In the genomic region with DNA sequence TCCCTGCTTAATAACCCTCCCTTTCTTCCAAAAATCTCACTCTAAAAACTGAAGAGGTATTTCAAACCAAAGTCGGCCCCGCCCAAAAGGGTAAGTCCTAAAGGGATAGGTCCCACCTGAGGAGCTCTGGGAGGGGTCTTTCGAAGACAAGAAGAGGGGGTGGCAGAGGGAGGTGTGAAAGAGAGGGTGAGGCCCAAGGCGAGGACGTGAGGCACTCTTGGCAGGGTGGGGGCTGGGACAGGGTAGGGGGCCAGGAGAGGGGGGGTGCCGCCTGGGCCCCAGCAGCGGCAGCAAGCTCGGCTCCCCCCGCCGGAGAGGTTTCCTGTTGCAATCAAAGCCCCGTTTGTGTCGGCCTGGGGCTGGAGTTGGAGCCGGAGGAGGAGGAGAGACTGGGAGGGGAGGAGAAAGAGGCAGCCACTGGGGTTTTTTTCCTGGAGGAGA, we compare ENCODE assay signal across 9 mouse cellular contexts. TPM values are rescaled to one million over a fixed set of nuclear protein-coding genes. Genes with fewer than 3 reads are reported as not detected.
DNase-seq lines count a peak whose midpoint lies in the region; ATAC-seq lines count a peak whose summit lies in the region.
"Had no signal": no experiment of that assay in that cellular context is flagged by ENCODE, and none has a peak within 500 bp of the region (broad histone marks: within the 10 kb centered on the region; RNA-seq: fewer than 3 reads in every experiment).

No protein-coding gene starts in this region.

- peak overlapping the region; percentile 46; the same call in 1 of the 2 replicates for H3K9ac ChIP-seq in kidney, embryonic 14.5 days (ENCODE audit: low read depth, low read length)
- H3K9ac ChIP-seq in embryonic facial prominence, embryonic 11.5 days (replicated peaks; ENCODE audit: low read length): peak overlapping the region; percentile 38; the same call in 1 of the 2 replicates
- peak overlapping the region; percentile 41; the same call in 1 of the 2 replicates for H3K9ac ChIP-seq in hindbrain, embryonic 16.5 days (ENCODE audit: low read depth, low read length)
- H3K9ac ChIP-seq in lung, embryonic 15.5 days: peak overlapping the region; percentile 52

- H3K36me3 ChIP-seq in kidney, embryonic 14.5 days (ENCODE audit: control insufficient read depth, insufficient read depth, low read length): 0 out of 2 replicates have a peak, but pooled peaks cover 3% of the 10 kb centered on the region
- no peaks in the 10 kb centered on the region; the same call in 1 of the 2 replicates for H3K36me3 ChIP-seq in embryonic facial prominence, embryonic 11.5 days (replicated peaks; ENCODE audit: control insufficient read depth, insufficient read depth, low read depth, low read length)
- no peaks in the 10 kb centered on the region for H3K36me3 ChIP-seq in hindbrain, embryonic 16.5 days (ENCODE audit: control insufficient read depth, insufficient read depth, low read length)
- H3K36me3 ChIP-seq in lung, embryonic 15.5 days: peaks cover 19% of the 10 kb centered on the region; the same call in 1 of the 2 replicates

- H3K27me3 ChIP-seq in kidney, embryonic 14.5 days (ENCODE audit: control insufficient read depth, insufficient read depth, low read length): no peaks in the 10 kb centered on the region; the same call in 1 of the 2 replicates
- no peaks in the 10 kb centered on the region for H3K27me3 ChIP-seq in embryonic facial prominence, embryonic 11.5 days (ENCODE audit: control insufficient read depth, insufficient read depth, low read length)
- H3K27me3 ChIP-seq in hindbrain, embryonic 16.5 days (replicated peaks; ENCODE audit: control insufficient read depth, insufficient read depth, low read length): peaks cover 11% of the 10 kb centered on the region
- H3K27me3 ChIP-seq in lung, embryonic 15.5 days: no peaks in the 10 kb centered on the region

- 1% methylated on average over 13 of the region's 13 CpGs for WGBS in kidney, embryonic 14.5 days
- WGBS in embryonic facial prominence, embryonic 11.5 days: 0% methylated on average over 13 of the region's 13 CpGs
- WGBS in hindbrain, embryonic 16.5 days: 7% methylated on average over 13 of the region's 13 CpGs
- 3% methylated on average over 9 of the region's 13 CpGs for WGBS in lung, embryonic 15.5 days

- intact Hi-C loops in left cerebral cortex, postnatal 36 days (cut with DNase I): no loop called here

- ATAC-seq in kidney, embryonic 14.5 days (ENCODE audit: low FRiP score, low TSS enrichment): no peak
- ATAC-seq in embryonic facial prominence, embryonic 11.5 days (replicated peaks; ENCODE audit: insufficient number of reproducible peaks, low FRiP score, low TSS enrichment, low read depth): no peak
- no peak for ATAC-seq in hindbrain, embryonic 16.5 days
- ATAC-seq in lung, embryonic 15.5 days (ENCODE audit: borderline replicate concordance, extremely low read depth, low FRiP score, low TSS enrichment): no peak

- peak overlapping the region; percentile 30 for H3K4me3 ChIP-seq in kidney, embryonic 14.5 days (ENCODE audit: low read length)
- peak overlapping the region; percentile 26 for H3K4me3 ChIP-seq in embryonic facial prominence, embryonic 11.5 days (ENCODE audit: low read depth, low read length)
- H3K4me3 ChIP-seq in hindbrain, embryonic 16.5 days (ENCODE audit: low read length): no peak overlapping the region
- peak overlapping the region; percentile 56 for H3K4me3 ChIP-seq in lung, embryonic 15.5 days

- H3K9me3 ChIP-seq in kidney, embryonic 14.5 days (ENCODE audit: control insufficient read depth, low read length): no peaks in the 10 kb centered on the region
- no peaks in the 10 kb centered on the region for H3K9me3 ChIP-seq in embryonic facial prominence, embryonic 11.5 days (replicated peaks; ENCODE audit: control insufficient read depth, low read length)
- no peaks in the 10 kb centered on the region for H3K9me3 ChIP-seq in hindbrain, embryonic 16.5 days (ENCODE audit: control insufficient read depth, low read length)
- H3K9me3 ChIP-seq in lung, embryonic 15.5 days: no peaks in the 10 kb centered on the region

- peak overlapping the region; percentile 81 for H3K4me2 ChIP-seq in kidney, embryonic 14.5 days (replicated peaks; ENCODE audit: low read depth, low read length)
- peak overlapping the region; percentile 96 for H3K4me2 ChIP-seq in embryonic facial prominence, embryonic 11.5 days (ENCODE audit: low read depth, low read length)
- H3K4me2 ChIP-seq in hindbrain, embryonic 16.5 days (ENCODE audit: low read length): peak overlapping the region; percentile 30; the same call in 1 of the 2 replicates
- H3K4me2 ChIP-seq in lung, embryonic 15.5 days: peak overlapping the region; percentile 87

- H3K4me1 ChIP-seq in kidney, embryonic 14.5 days (ENCODE audit: control insufficient read depth, insufficient read depth, low read length): peaks cover 33% of the 10 kb centered on the region
- H3K4me1 ChIP-seq in embryonic facial prominence, embryonic 11.5 days (ENCODE audit: control insufficient read depth, insufficient read depth, low read length): peaks cover 17% of the 10 kb centered on the region
- H3K4me1 ChIP-seq in hindbrain, embryonic 16.5 days (ENCODE audit: control insufficient read depth, insufficient read depth, low read depth, low read length): peaks cover 23% of the 10 kb centered on the region
- H3K4me1 ChIP-seq in lung, embryonic 15.5 days: peaks cover 72% of the 10 kb centered on the region

- DNase-seq in kidney, adult 11 months: no peak
- peak; percentile 83 for DNase-seq in embryonic facial prominence, embryonic 11.5 days (ENCODE audit: low spot score)
- no peak for DNase-seq in frontal cortex, postnatal 25 days (ENCODE audit: low spot score in 2 of 2)
- DNase-seq in left cerebral cortex, postnatal 36 days (ENCODE audit: low spot score in 2 of 2): no peak
- no peak for DNase-seq in adrenal gland, postnatal 14 days

- H3K27ac ChIP-seq in kidney, embryonic 14.5 days (ENCODE audit: low read depth, low read length): peak overlapping the region; percentile 96
- H3K27ac ChIP-seq in embryonic facial prominence, embryonic 11.5 days (replicated peaks; ENCODE audit: low read depth, low read length): peak overlapping the region; percentile 99
- no peak overlapping the region for H3K27ac ChIP-seq in hindbrain, embryonic 16.5 days (ENCODE audit: low read depth, low read length)
- H3K27ac ChIP-seq in lung, embryonic 15.5 days: peak overlapping the region; percentile 100

RNA-seq across cellular contexts. Expression of gene Rarg, which starts 8.0 kb away (rescaled TPM):
- 17.9 and 23.9 TPM in 2 replicates for polyA plus RNA-seq in kidney, embryonic 14.5 days (2014; fragmentation: Nextera tagmentation; extraction: Ambion mirVana)
- polyA plus RNA-seq in embryonic facial prominence, embryonic 11.5 days (2014; fragmentation: Nextera tagmentation; extraction: Ambion mirVana): 68.1 and 70.2 TPM in 2 replicates
- 5.6 and 7.6 TPM in 2 replicates for polyA plus RNA-seq in hindbrain, embryonic 16.5 days (2015; fragmentation: Nextera tagmentation; extraction: Ambion mirVana)
- 43.7 and 43.8 TPM in 2 replicates for polyA plus RNA-seq in lung, embryonic 15.5 days (2015; fragmentation: Nextera tagmentation; extraction: Ambion mirVana)
- 10 to 100 TPM; 13.1 to 13.9 TPM for total RNA-seq in left cerebral cortex, postnatal 36 days (2021)
- 25.5 and 27.8 TPM in 2 replicates for total RNA-seq in adrenal gland, postnatal 14 days (2021)

RNA-seq across cellular contexts. Expression of gene Itgb7, which starts 17.5 kb away (rescaled TPM):
- polyA plus RNA-seq in kidney, embryonic 14.5 days (2014; fragmentation: Nextera tagmentation; extraction: Ambion mirVana): 1.1 and 1.7 TPM in 2 replicates
- 1.3 and 2.7 TPM in 2 replicates for polyA plus RNA-seq in embryonic facial prominence, embryonic 11.5 days (2014; fragmentation: Nextera tagmentation; extraction: Ambion mirVana)
- 1.1 and 2.0 TPM in 2 replicates for polyA plus RNA-seq in hindbrain, embryonic 16.5 days (2015; fragmentation: Nextera tagmentation; extraction: Ambion mirVana)
- polyA plus RNA-seq in lung, embryonic 15.5 days (2015; fragmentation: Nextera tagmentation; extraction: Ambion mirVana): 2.0 and 3.2 TPM in 2 replicates
- 1 to 10 TPM; 1.1 to 1.5 TPM for total RNA-seq in left cerebral cortex, postnatal 36 days (2021)
- total RNA-seq in adrenal gland, postnatal 14 days (2021): 3.0 and 18.4 TPM in 2 replicates

RNA-seq across cellular contexts. Expression of gene Gm9918, which starts 21.1 kb away (rescaled TPM):
- 0.37 and 0.84 TPM in 2 replicates for polyA plus RNA-seq in kidney, embryonic 14.5 days (2014; fragmentation: Nextera tagmentation; extraction: Ambion mirVana)
- polyA plus RNA-seq in embryonic facial prominence, embryonic 11.5 days (2014; fragmentation: Nextera tagmentation; extraction: Ambion mirVana): 0.58 and 1.2 TPM in 2 replicates
- 0.06 and 0.14 TPM in 2 replicates for polyA plus RNA-seq in hindbrain, embryonic 16.5 days (2015; fragmentation: Nextera tagmentation; extraction: Ambion mirVana)
- polyA plus RNA-seq in lung, embryonic 15.5 days (2015; fragmentation: Nextera tagmentation; extraction: Ambion mirVana): 0.53 and 0.57 TPM in 2 replicates
- total RNA-seq in left cerebral cortex, postnatal 36 days (2021): not detected
- not detected in 2 replicates for total RNA-seq in adrenal gland, postnatal 14 days (2021)
- polyA plus RNA-seq: liver, embryonic 16.5 days had no signal

RNA-seq across cellular contexts. Expression of gene Mfsd5, which starts 30.0 kb away (rescaled TPM):
- 53.7 and 65.3 TPM in 2 replicates for polyA plus RNA-seq in kidney, embryonic 14.5 days (2014; fragmentation: Nextera tagmentation; extraction: Ambion mirVana)
- polyA plus RNA-seq in embryonic facial prominence, embryonic 11.5 days (2014; fragmentation: Nextera tagmentation; extraction: Ambion mirVana): 51.6 and 57.2 TPM in 2 replicates
- 65.9 and 67.6 TPM in 2 replicates for polyA plus RNA-seq in hindbrain, embryonic 16.5 days (2015; fragmentation: Nextera tagmentation; extraction: Ambion mirVana)
- polyA plus RNA-seq in lung, embryonic 15.5 days (2015; fragmentation: Nextera tagmentation; extraction: Ambion mirVana): 63.8 and 65.3 TPM in 2 replicates
- total RNA-seq in left cerebral cortex, postnatal 36 days (2021): 10 to 100 TPM; 40.9 to 43.9 TPM
- 29.9 and 34.3 TPM in 2 replicates for total RNA-seq in adrenal gland, postnatal 14 days (2021)

RNA-seq across cellular contexts. Expression of gene Csad, which starts 44.7 kb away (rescaled TPM):
- polyA plus RNA-seq in kidney, embryonic 14.5 days (2014; fragmentation: Nextera tagmentation; extraction: Ambion mirVana): 50.6 and 68.1 TPM in 2 replicates
- polyA plus RNA-seq in embryonic facial prominence, embryonic 11.5 days (2014; fragmentation: Nextera tagmentation; extraction: Ambion mirVana): 31.9 and 34.6 TPM in 2 replicates
- polyA plus RNA-seq in hindbrain, embryonic 16.5 days (2015; fragmentation: Nextera tagmentation; extraction: Ambion mirVana): 35.5 and 43.3 TPM in 2 replicates
- 74.1 and 78.1 TPM in 2 replicates for polyA plus RNA-seq in lung, embryonic 15.5 days (2015; fragmentation: Nextera tagmentation; extraction: Ambion mirVana)
- 10 to 100 TPM; 23.9 to 29.4 TPM for total RNA-seq in left cerebral cortex, postnatal 36 days (2021)
- 115 and 120 TPM in 2 replicates for total RNA-seq in adrenal gland, postnatal 14 days (2021)

Comparison
In these comparisons a context has a peak if more than half of its experiments do, and no peak if none do; other contexts are left out.
1. H3K4me2 ChIP-seq: peak in every context shown above with its lines; median percentile 96 in embryonic facial prominence, embryonic 11.5 days; 87 in lung, embryonic 15.5 days; 81 in kidney, embryonic 14.5 days; 30 in hindbrain, embryonic 16.5 days.